Mouse (Mus musculus) T-helper 1 cell (primary cell): ENCODE data around the gene Tmem144.
"Not testable (repeated sequence)": the region's sequence is repeated elsewhere in the genome, so short reads cannot be mapped to it uniquely, and the experiment has no call there.

Experiments used
- in situ Hi-C: fragments of 300-600 bp; cut with MboI, MseI; formaldehyde crosslinking; loops from one replicate; pipeline ENCODE4 v1.15.1; 2025; ENCODE audit warnings: high pct_unique_total_duplicates

Gene Tmem144

GRCm38 (mm10) chr3:79810563-79810962 lies 42.0 kb downstream of the Tmem144 start:
- in situ Hi-C loops: loop anchor here (5.0 kb wide), 1 partner anchor 143 kb away; no protein-coding TSS in a partner anchor

- in situ Hi-C loops: no loop called here
Observed at GRCm38 (mm10) chr3:79809180-79809567, 43.4 kb downstream of the Tmem144 start.

- in situ Hi-C loops: no loop called here
Observed at GRCm38 (mm10) chr3:79808530-79809179, 43.9 kb downstream of the Tmem144 start.

- in situ Hi-C loops: not testable (repeated sequence)
Observed at GRCm38 (mm10) chr3:79800761-79801160, 51.8 kb downstream of the Tmem144 start.

GRCm38 (mm10) chr3:79792307-79792706 lies 60.3 kb downstream of the Tmem144 start:
- in situ Hi-C loops: loop anchor here (5.0 kb wide), 1 partner anchor 50 kb away; no protein-coding TSS in a partner anchor

GRCm38 (mm10) chr3:79790324-79790723 lies 62.2 kb downstream of the Tmem144 start:
- in situ Hi-C loops: loop anchor here (5.0 kb wide), 1 partner anchor 48 kb away; no protein-coding TSS in a partner anchor

GRCm38 (mm10) chr3:79789554-79789953 lies 63.0 kb downstream of the Tmem144 start:
- in situ Hi-C loops: no loop called here

GRCm38 (mm10) chr3:79788959-79789358 lies 63.6 kb downstream of the Tmem144 start:
- in situ Hi-C loops: no loop called here

GRCm38 (mm10) chr3:79784362-79784736 lies 68.2 kb downstream of the Tmem144 start:
- in situ Hi-C loops: no loop called here

GRCm38 (mm10) chr3:79783630-79784361 lies 68.8 kb downstream of the Tmem144 start:
- in situ Hi-C loops: no loop called here

GRCm38 (mm10) chr3:79772701-79773100 lies 79.9 kb downstream of the Tmem144 start:
- in situ Hi-C loops: no loop called here
